Mouse (Mus musculus) heart, embryonic 12.5 days (tissue): ENCODE data around the gene Cand2. TPM values are rescaled to one million over a fixed set of nuclear protein-coding genes. Genes with fewer than 3 reads are reported as not detected.

Experiments used
- ATAC-seq: fragments of 200-750 bp; cut with Nextera tagmentation; 2 replicates; pipeline ENCODE4 v1.8.0; 2017; ENCODE audit warnings: moderate TSS enrichment, moderate library complexity; ENCODE audit not compliant: insufficient number of reproducible peaks, low FRiP score
- H3K27ac ChIP-seq: fragments of 300-500 bp; sonication (generic); 2 replicates; pipeline ENCODE4 v1.5.1; 2016; ENCODE audit warnings: mild to moderate bottlenecking, moderate library complexity; ENCODE audit not compliant: poor library complexity, severe bottlenecking
- H3K27me3 ChIP-seq: fragments of 300-500 bp; sonication (generic); replicated peaks from 2 replicates; pipeline ENCODE4 v1.6.1; 2016; ENCODE audit warnings: mild to moderate bottlenecking, moderate library complexity
- H3K36me3 ChIP-seq: fragments of 300-500 bp; sonication (generic); 2 replicates; pipeline ENCODE4 v1.6.1; 2016; ENCODE audit warnings: mild to moderate bottlenecking, moderate library complexity
- H3K4me1 ChIP-seq: fragments of 300-500 bp; sonication (generic); replicated peaks from 2 replicates; pipeline ENCODE4 v1.6.1; 2016; ENCODE audit warnings: mild to moderate bottlenecking
- H3K4me2 ChIP-seq: fragments of 300-500 bp; sonication (generic); 2 replicates; pipeline ENCODE4 v1.6.1; 2016; ENCODE audit warnings: mild to moderate bottlenecking, moderate library complexity
- H3K4me3 ChIP-seq: fragments of 300-500 bp; sonication (generic); 2 replicates; pipeline ENCODE4 v1.5.1; 2016; ENCODE audit warnings: mild to moderate bottlenecking
- H3K9ac ChIP-seq: fragments of 300-500 bp; sonication (generic); 2 replicates; pipeline ENCODE4 v1.6.1; 2016; ENCODE audit warnings: mild to moderate bottlenecking, moderate library complexity
- H3K9me3 ChIP-seq: fragments of 300-500 bp; sonication (generic); replicated peaks from 2 replicates; pipeline ENCODE4 v1.6.1; 2016; ENCODE audit warnings: mild to moderate bottlenecking, moderate library complexity
- WGBS: fragments of 180-500 bp; shearing (Covaris S2); methylation state at CpG from one replicate; pipeline ENCODE4 v1.1.7; 2016; 5-methylcytosine and 5-hydroxymethylcytosine counted together
- microRNA-seq: library from miRNA; unstranded; fragments of <30 nt; microRNA quantifications from one replicate; pipeline ENCODE4, GENCODE M21; 2017
- polyA plus RNA-seq: library from polyadenylated mRNA; unstranded; fragments of >200 nt; fragmentation: Nextera tagmentation; extraction: Ambion mirVana; gene quantifications from 2 replicates; pipeline ENCODE4 v1.2.1, GENCODE M21; 2016

Gene Cand2
- polyA plus RNA-seq, 1 experiment from 2014 or later, result 71.6 TPM

GRCm38 (mm10) chr6:115854432-115854831 lies 80.1 kb downstream of the Cand2 start:
- no peaks in the 10 kb centered on the region for H3K27me3 ChIP-seq
- ATAC-seq, result no peak
- H3K9ac ChIP-seq, result no peak overlapping the region
- H3K9me3 ChIP-seq, result no peaks in the 10 kb centered on the region
- no peak overlapping the region for H3K4me3 ChIP-seq
- WGBS, result 59% methylated on average over 2 of the region's 2 CpGs
- no peaks in the 10 kb centered on the region; the same call in 1 of the 2 replicates for H3K36me3 ChIP-seq
- no peak overlapping the region for H3K4me2 ChIP-seq
- peaks cover 50% of the 10 kb centered on the region for H3K4me1 ChIP-seq
- H3K27ac ChIP-seq, result no peak overlapping the region

Small RNAs within 50 kb of the gene (microRNA-seq; reads per million reads assigned to microRNA genes)
- gene Mir7660, result 0.71 reads per million

Other genes starting within 250 kb of the Cand2 start
- gene Tsen2, start 229.9 kb upstream of the Cand2 start, polyA plus RNA-seq, result 20.0 and 20.4 TPM in 2 replicates
- 0.33 TPM in 1 of 2 replicates, not detected in the other for gene Mkrn2os, start 182.0 kb upstream of the Cand2 start, polyA plus RNA-seq
- gene Mkrn2, start 172.6 kb upstream of the Cand2 start, polyA plus RNA-seq, result 21.6 and 21.8 TPM in 2 replicates
- gene Raf1, start 97.9 kb upstream of the Cand2 start, polyA plus RNA-seq, result 109 TPM in 2 replicates
- gene Tmem40, start 12.1 kb upstream of the Cand2 start, polyA plus RNA-seq, result 2.6 and 3.2 TPM in 2 replicates
- 1,366 and 1,429 TPM in 2 replicates for gene Rpl32, start 34.2 kb downstream of the Cand2 start, polyA plus RNA-seq
- 0.54 and 0.83 TPM in 2 replicates for gene Efcab12, start 63.9 kb downstream of the Cand2 start, polyA plus RNA-seq
- gene Mbd4, start 78.8 kb downstream of the Cand2 start, polyA plus RNA-seq, result 11.0 and 14.2 TPM in 2 replicates
- gene Ift122, start 78.9 kb downstream of the Cand2 start, polyA plus RNA-seq, result 22.7 and 24.5 TPM in 2 replicates
- 0.13 TPM in 1 of 2 replicates, not detected in the other for gene Rho, start 157.2 kb downstream of the Cand2 start, polyA plus RNA-seq
- gene H1foo, start 170.4 kb downstream of the Cand2 start, polyA plus RNA-seq, result not detected in 2 replicates
- 60.8 and 80.5 TPM in 2 replicates for gene Plxnd1, start 220.5 kb downstream of the Cand2 start, polyA plus RNA-seq